Mouse (Mus musculus) G1E (cell line): ENCODE measurements around the gene Pip4k2b.

ENCODE experiments used
- CTCF ChIP-seq: IDR thresholded peaks from 2 replicates; pipeline ENCODE4 v1.5.1; 2012; ENCODE audit warnings: low read depth, low read length, inconsistent platforms, mixed read lengths
- GATA1 ChIP-seq: IDR thresholded peaks from 2 replicates; pipeline ENCODE4 v1.6.1; 2012; ENCODE audit warnings: borderline replicate concordance, low read length, inconsistent platforms, mixed read lengths

- TF ChIP-seq CTCF (no peak), GATA1 (no peak)
Observed at GRCm38 (mm10) chr11:97742591-97742990, 1.9 kb downstream of the Pip4k2b start.
